Comparison of ENCODE assay signal across 9 mouse cellular contexts in the genomic region with DNA sequence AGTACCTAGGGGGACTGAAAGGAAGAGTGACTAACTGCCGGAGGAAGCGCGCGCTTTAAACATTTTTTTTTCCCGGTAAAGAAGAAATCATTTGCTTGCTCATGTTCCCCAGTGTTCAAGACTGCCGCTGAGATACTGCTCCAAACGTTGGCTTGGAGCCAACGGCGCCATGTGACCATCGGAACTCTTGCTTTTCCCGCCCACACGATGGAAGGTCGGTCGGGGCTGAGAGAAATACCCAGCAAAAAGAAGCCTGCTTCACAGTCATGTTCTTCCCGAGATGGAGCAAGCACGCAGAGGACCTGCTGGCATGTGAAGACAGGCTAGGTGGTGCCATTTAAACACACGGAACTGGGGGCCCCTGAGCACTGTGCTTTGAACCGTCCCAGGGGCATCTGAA.
DNase-seq lines count a peak whose midpoint lies in the region; ATAC-seq and TF ChIP-seq lines count a peak whose summit lies in the region.
"Had no signal": no experiment of that assay in that cellular context is flagged by ENCODE, and none has a peak within 500 bp of the region (broad histone marks: within the 10 kb centered on the region; RNA-seq: fewer than 3 reads in every experiment).

No protein-coding gene starts in this region.

- H3K9ac ChIP-seq in hindbrain, embryonic 16.5 days (ENCODE audit: low read depth, low read length) = no peak overlapping the region
- no peak overlapping the region for H3K9ac ChIP-seq in hindbrain, embryonic 11.5 days (ENCODE audit: low read depth, low read length)
- no peak overlapping the region for H3K9ac ChIP-seq in intestine, embryonic 14.5 days (ENCODE audit: low read length)
- H3K9ac ChIP-seq: midbrain, embryonic 12.5 days had no signal

- ATAC-seq in hindbrain, embryonic 16.5 days = 0 out of 2 replicates have a peak, but pooled peaks have one; percentile 17
- ATAC-seq in hindbrain, embryonic 11.5 days (ENCODE audit: low FRiP score) = no peak
- ATAC-seq in intestine, embryonic 14.5 days (replicated peaks; ENCODE audit: low FRiP score, low TSS enrichment, low read depth) = no peak

- H3K27me3 ChIP-seq in hindbrain, embryonic 16.5 days (replicated peaks; ENCODE audit: control insufficient read depth, insufficient read depth, low read length) = no peaks in the 10 kb centered on the region
- H3K27me3 ChIP-seq in hindbrain, embryonic 11.5 days (ENCODE audit: control insufficient read depth, insufficient read depth, low read length) = no peaks in the 10 kb centered on the region
- H3K27me3 ChIP-seq in testis, adult 2 months (ENCODE audit: control insufficient read depth, insufficient read depth, low read length) = no peaks in the 10 kb centered on the region
- H3K27me3 ChIP-seq in intestine, embryonic 14.5 days (replicated peaks; ENCODE audit: control insufficient read depth, insufficient read depth, low read length) = no peaks in the 10 kb centered on the region
- H3K27me3 ChIP-seq: midbrain, embryonic 12.5 days had no signal

- peaks cover 3% of the 10 kb centered on the region for H3K4me1 ChIP-seq in hindbrain, embryonic 16.5 days (ENCODE audit: control insufficient read depth, insufficient read depth, low read depth, low read length)
- no peaks in the 10 kb centered on the region for H3K4me1 ChIP-seq in hindbrain, embryonic 11.5 days (replicated peaks; ENCODE audit: control insufficient read depth, insufficient read depth, low read length)
- peaks cover 11% of the 10 kb centered on the region for H3K4me1 ChIP-seq in testis, adult 2 months (ENCODE audit: control insufficient read depth, insufficient read depth, low read length)
- H3K4me1 ChIP-seq in intestine, embryonic 14.5 days (replicated peaks; ENCODE audit: control insufficient read depth, insufficient read depth, low read length) = peaks cover 6% of the 10 kb centered on the region; the same call in 1 of the 2 replicates
- H3K4me1 ChIP-seq: midbrain, embryonic 12.5 days had no signal

- TF ChIP-seq POLR2A in testis, adult 2 months (IDR thresholded peaks at IDR 0.05; ENCODE audit: control insufficient read depth, low read depth, low read length) = no peak

- 62% methylated on average over 18 of the region's 18 CpGs for WGBS in hindbrain, embryonic 16.5 days
- 79% methylated on average over 18 of the region's 18 CpGs for WGBS in hindbrain, embryonic 11.5 days
- 55% methylated on average over 18 of the region's 18 CpGs for WGBS in intestine, embryonic 14.5 days

- H3K4me2 ChIP-seq in hindbrain, embryonic 16.5 days (ENCODE audit: low read length) = peak overlapping the region; percentile 37
- H3K4me2 ChIP-seq in hindbrain, embryonic 11.5 days (replicated peaks; ENCODE audit: low read depth, low read length) = no peak overlapping the region
- peak overlapping the region; percentile 0; the same call in 1 of the 2 replicates for H3K4me2 ChIP-seq in intestine, embryonic 14.5 days (ENCODE audit: low read length)
- H3K4me2 ChIP-seq: midbrain, embryonic 12.5 days had no signal

- H3K9me3 ChIP-seq in hindbrain, embryonic 16.5 days (ENCODE audit: control insufficient read depth, low read length) = no peaks in the 10 kb centered on the region
- H3K9me3 ChIP-seq in hindbrain, embryonic 11.5 days (ENCODE audit: control insufficient read depth, low read length) = no peaks in the 10 kb centered on the region
- no peaks in the 10 kb centered on the region for H3K9me3 ChIP-seq in intestine, embryonic 14.5 days (ENCODE audit: control insufficient read depth, low read length)
- H3K9me3 ChIP-seq: midbrain, embryonic 12.5 days had no signal

- H3K36me3 ChIP-seq in hindbrain, embryonic 16.5 days (ENCODE audit: control insufficient read depth, insufficient read depth, low read length) = no peaks in the 10 kb centered on the region
- H3K36me3 ChIP-seq in hindbrain, embryonic 11.5 days (ENCODE audit: control insufficient read depth, insufficient read depth, low read length) = no peaks in the 10 kb centered on the region
- H3K36me3 ChIP-seq in testis, adult 2 months (ENCODE audit: control insufficient read depth, insufficient read depth, low read length) = no peaks in the 10 kb centered on the region
- no peaks in the 10 kb centered on the region for H3K36me3 ChIP-seq in intestine, embryonic 14.5 days (ENCODE audit: control insufficient read depth, insufficient read depth, low read length)
- H3K36me3 ChIP-seq: midbrain, embryonic 12.5 days had no signal

- no peak for TF ChIP-seq CTCF in testis, adult 2 months (IDR thresholded peaks at IDR 0.05; ENCODE audit: control insufficient read depth, insufficient read depth, insufficient replicate concordance, low read depth, low read length)

- no peak overlapping the region for H3K27ac ChIP-seq in hindbrain, embryonic 16.5 days (ENCODE audit: low read depth, low read length)
- no peak overlapping the region for H3K27ac ChIP-seq in hindbrain, embryonic 11.5 days (ENCODE audit: low read depth, low read length)
- no peak overlapping the region for H3K27ac ChIP-seq in testis, adult 2 months (ENCODE audit: control insufficient read depth, insufficient read depth, low read depth, low read length)
- no peak overlapping the region for H3K27ac ChIP-seq in intestine, embryonic 14.5 days (ENCODE audit: low read depth)
- H3K27ac ChIP-seq: midbrain, embryonic 12.5 days had no signal

- H3K4me3 ChIP-seq in hindbrain, embryonic 16.5 days (ENCODE audit: low read length) = no peak overlapping the region
- no peak overlapping the region for H3K4me3 ChIP-seq in hindbrain, embryonic 11.5 days (ENCODE audit: low read depth, low read length)
- peak overlapping the region; percentile 71 for H3K4me3 ChIP-seq in testis, adult 2 months (ENCODE audit: control insufficient read depth, low read depth, low read length)
- no peak overlapping the region for H3K4me3 ChIP-seq in intestine, embryonic 14.5 days (ENCODE audit: low read depth, low read length)
- H3K4me3 ChIP-seq: midbrain, embryonic 12.5 days had no signal

- DNase-seq in hindbrain, embryonic 11.5 days (ENCODE audit: low spot score) = no peak
- no peak for DNase-seq in testis, postnatal 14 days (ENCODE audit: low spot score)
- peak; percentile 53 for DNase-seq in intestine, embryonic 14.5 days (ENCODE audit: low spot score)
- DNase-seq in thymus, adult 18-20 months = no peak
- no peak for DNase-seq in B cell, adult 2 months
- DNase-seq: adrenal gland, postnatal 10 days had no signal
